Mouse (Mus musculus): ENCODE measurements at regions not wholly inside any gene's neighbourhood (a gene's known extent, or its start where the extent isn't known, plus 50 kb on each side); places are given as distances from the start of the nearest gene placed in this dataset.

DNA sequence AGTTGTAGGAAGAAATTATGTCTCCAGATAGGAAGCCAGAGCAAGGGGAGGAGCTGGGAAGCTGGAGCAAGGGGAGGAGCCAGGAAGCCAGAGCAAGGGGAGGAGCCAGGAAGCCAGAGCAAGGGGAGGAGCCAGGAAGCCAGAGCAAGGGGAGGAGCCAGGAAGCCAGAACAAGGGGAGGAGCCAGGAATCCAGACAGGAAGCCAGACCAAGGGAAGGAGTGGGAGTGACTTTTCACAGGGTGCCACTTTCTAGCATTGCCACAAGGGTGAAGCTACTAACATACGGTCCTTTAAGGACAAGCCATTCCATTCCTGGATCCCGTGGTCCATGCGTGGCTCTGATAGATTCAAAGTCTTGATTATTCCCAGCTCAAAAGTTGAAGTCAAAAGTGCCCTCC lies 81.7 kb downstream of the Spata19 start:
- 92% methylated on average over 3 of the region's 3 CpGs for WGBS
- ATAC-seq (ENCODE audit: insufficient read depth, low FRiP score, low TSS enrichment), result no peak
- Histone ChIP-seq H3K36me3 (ENCODE audit: control insufficient read depth, insufficient read depth, low read length) (no peaks in the 10 kb centered on the region), H3K27me3 (ENCODE audit: control insufficient read depth, insufficient read depth, low read length) (no peaks in the 10 kb centered on the region), H3K9ac (ENCODE audit: low read length) (no peak overlapping the region), H3K4me3 (ENCODE audit: low read depth, low read length) (no peak overlapping the region), H3K9me3 (ENCODE audit: control insufficient read depth, low read length) (no peaks in the 10 kb centered on the region), H3K4me2 (ENCODE audit: low read depth) (no peak overlapping the region), H3K27ac (ENCODE audit: low read depth, low read length) (no peak overlapping the region), H3K4me1 (ENCODE audit: control insufficient read depth, insufficient read depth, low read length) (no peaks in the 10 kb centered on the region)
- no peak for DNase-seq (ENCODE audit: low spot score)

- WGBS, result 78% methylated on average over 6 of the region's 6 CpGs
- Histone ChIP-seq H3K4me1 (ENCODE audit: control insufficient read depth, insufficient read depth, low read length) (no peaks in the 10 kb centered on the region), H3K9me3 (ENCODE audit: control insufficient read depth, low read length) (no peaks in the 10 kb centered on the region), H3K27me3 (ENCODE audit: control insufficient read depth, insufficient read depth, low read length) (no peaks in the 10 kb centered on the region), H3K27ac (ENCODE audit: low read depth, low read length) (no peak overlapping the region), H3K9ac (ENCODE audit: low read length) (no peak overlapping the region), H3K4me2 (ENCODE audit: low read depth) (no peak overlapping the region), H3K36me3 (ENCODE audit: control insufficient read depth, insufficient read depth, low read length) (no peaks in the 10 kb centered on the region), H3K4me3 (ENCODE audit: low read depth, low read length) (no peak overlapping the region)
- ATAC-seq (ENCODE audit: insufficient read depth, low FRiP score, low TSS enrichment), result no peak
- DNase-seq (ENCODE audit: low spot score), result no peak
Measured at GRCm38 (mm10) chr9:27501816-27502215, 105.2 kb downstream of the Spata19 start.

DNA sequence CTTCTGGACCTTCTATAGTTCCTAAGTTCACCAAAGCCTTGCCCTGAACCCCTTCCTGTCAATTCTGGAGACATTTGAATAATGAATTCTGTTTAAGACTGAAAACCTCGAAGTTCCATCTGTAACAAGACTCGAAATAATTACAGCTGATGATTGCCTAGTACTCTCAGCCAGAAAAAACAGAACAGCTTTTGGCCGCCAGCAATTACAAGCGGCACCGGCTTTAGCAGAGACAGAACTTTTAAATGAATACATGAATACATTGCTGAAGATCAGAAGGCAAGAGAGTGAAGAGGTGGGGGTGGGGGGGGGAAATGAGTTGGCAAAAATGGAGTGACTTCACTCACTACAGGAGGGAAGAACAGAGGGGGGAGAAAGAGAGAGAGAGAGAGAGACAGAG lies 112.6 kb downstream of the Spata19 start:
- Histone ChIP-seq H3K36me3 (ENCODE audit: control insufficient read depth, insufficient read depth, low read length) (no peaks in the 10 kb centered on the region), H3K4me1 (ENCODE audit: control insufficient read depth, insufficient read depth, low read length) (no peaks in the 10 kb centered on the region), H3K27ac (ENCODE audit: low read depth, low read length) (no peak overlapping the region), H3K9ac (ENCODE audit: low read length) (no peak overlapping the region), H3K27me3 (ENCODE audit: control insufficient read depth, insufficient read depth, low read length) (no peaks in the 10 kb centered on the region), H3K4me2 (ENCODE audit: low read depth) (no peak overlapping the region), H3K4me3 (ENCODE audit: low read depth, low read length) (no peak overlapping the region), H3K9me3 (ENCODE audit: control insufficient read depth, low read length) (no peaks in the 10 kb centered on the region)
- 90% methylated on average over 5 of the region's 5 CpGs for WGBS
- no peak for ATAC-seq (ENCODE audit: insufficient read depth, low FRiP score, low TSS enrichment)
- no peak for DNase-seq (ENCODE audit: low spot score)

DNA sequence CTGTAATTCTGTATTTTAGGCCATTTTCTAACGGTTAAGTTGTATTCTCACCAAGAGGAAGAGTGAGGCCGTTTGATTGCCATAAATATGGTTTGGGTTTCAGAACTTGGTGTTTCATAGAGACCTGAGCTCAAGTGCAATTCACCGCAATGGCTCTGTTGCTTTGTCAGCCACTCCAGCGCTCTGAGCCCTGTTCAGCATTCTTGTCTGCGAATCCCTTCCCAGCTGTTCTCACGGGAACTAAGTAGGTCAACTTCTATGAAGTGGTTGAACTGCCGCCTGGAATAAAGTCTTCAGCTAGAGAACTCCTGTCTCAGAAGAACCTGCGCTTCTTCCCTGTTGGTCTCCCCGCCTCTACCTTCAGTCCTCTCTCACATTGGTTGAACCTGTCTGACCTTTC lies 113.1 kb downstream of the Spata19 start:
- DNase-seq (ENCODE audit: low spot score) (no peak), ATAC-seq (ENCODE audit: insufficient read depth, low FRiP score, low TSS enrichment) (no peak)
- Histone ChIP-seq H3K4me2 (ENCODE audit: low read depth) (no peak overlapping the region), H3K36me3 (ENCODE audit: control insufficient read depth, insufficient read depth, low read length) (no peaks in the 10 kb centered on the region), H3K4me3 (ENCODE audit: low read depth, low read length) (no peak overlapping the region), H3K9me3 (ENCODE audit: control insufficient read depth, low read length) (no peaks in the 10 kb centered on the region), H3K27me3 (ENCODE audit: control insufficient read depth, insufficient read depth, low read length) (no peaks in the 10 kb centered on the region), H3K27ac (ENCODE audit: low read depth, low read length) (no peak overlapping the region), H3K4me1 (ENCODE audit: control insufficient read depth, insufficient read depth, low read length) (no peaks in the 10 kb centered on the region), H3K9ac (ENCODE audit: low read length) (no peak overlapping the region)
- 91% methylated on average over 9 of the region's 9 CpGs for WGBS

DNA sequence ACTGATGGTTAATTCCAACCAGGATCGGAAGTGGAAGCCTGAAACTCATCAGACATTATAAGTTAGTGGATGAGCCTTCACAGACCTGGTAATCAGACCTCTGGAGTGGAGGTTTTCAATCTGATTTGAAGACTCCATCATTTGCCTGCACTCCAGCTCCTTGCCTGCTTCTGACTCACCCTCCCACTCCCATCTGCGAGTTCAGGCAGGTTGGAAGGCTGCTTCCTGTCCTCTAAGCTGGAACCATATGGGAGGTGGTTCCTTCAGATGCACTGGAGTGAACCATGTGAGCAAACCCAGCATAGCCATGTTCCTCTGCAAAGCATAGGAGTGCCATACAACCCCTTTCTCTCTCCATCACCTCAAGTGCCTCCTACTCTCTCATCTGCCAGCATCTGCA lies 114.6 kb downstream of the Spata19 start:
- Histone ChIP-seq H3K4me1 (ENCODE audit: control insufficient read depth, insufficient read depth, low read length) (no peaks in the 10 kb centered on the region), H3K27ac (ENCODE audit: low read depth, low read length) (no peak overlapping the region), H3K4me3 (ENCODE audit: low read depth, low read length) (no peak overlapping the region), H3K9ac (ENCODE audit: low read length) (no peak overlapping the region), H3K36me3 (ENCODE audit: control insufficient read depth, insufficient read depth, low read length) (no peaks in the 10 kb centered on the region), H3K9me3 (ENCODE audit: control insufficient read depth, low read length) (no peaks in the 10 kb centered on the region), H3K4me2 (ENCODE audit: low read depth) (no peak overlapping the region), H3K27me3 (ENCODE audit: control insufficient read depth, insufficient read depth, low read length) (no peaks in the 10 kb centered on the region)
- WGBS, result 56% methylated on average over 2 of the region's 2 CpGs
- ATAC-seq (ENCODE audit: insufficient read depth, low FRiP score, low TSS enrichment), result no peak
- DNase-seq (ENCODE audit: low spot score), result no peak

DNA sequence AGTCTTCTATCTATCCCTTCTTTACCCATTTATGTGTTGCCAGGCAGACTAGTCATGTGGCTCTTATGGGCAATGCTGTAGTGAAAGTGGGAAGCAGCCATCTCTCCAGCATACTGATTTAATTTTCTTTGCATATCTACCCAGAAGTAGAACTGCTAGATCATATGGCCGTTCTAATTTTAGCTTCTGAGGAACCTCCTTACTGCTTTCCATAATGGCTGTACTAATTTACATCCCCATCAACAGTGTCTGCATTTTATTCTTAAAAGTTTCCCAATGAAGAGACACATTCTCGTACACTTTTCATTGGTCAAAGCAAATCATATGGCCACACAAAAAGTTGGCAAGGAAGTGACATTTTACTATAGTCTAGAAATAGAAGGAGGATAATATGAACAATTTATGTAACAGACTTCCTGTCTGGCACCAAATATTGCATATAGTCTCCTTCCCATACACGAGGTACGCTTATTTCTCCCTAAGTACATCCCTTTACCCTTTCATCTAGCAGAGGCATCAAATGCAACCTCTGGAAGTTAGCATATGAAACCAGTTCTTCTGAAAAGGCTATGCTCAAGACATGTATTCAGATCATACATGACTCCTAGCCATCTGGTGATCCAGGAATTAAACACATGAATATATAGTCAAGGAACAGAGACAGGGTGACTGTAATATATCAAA lies 119.0 kb downstream of the Spata19 start:
- DNase-seq (ENCODE audit: low spot score), result no peak
- no peaks in the 10 kb centered on the region for H3K27me3 ChIP-seq (ENCODE audit: control insufficient read depth, insufficient read depth, low read length)
- no peak overlapping the region for H3K4me3 ChIP-seq (ENCODE audit: low read depth, low read length)
- no peak overlapping the region for H3K4me2 ChIP-seq (ENCODE audit: low read depth)
- no peaks in the 10 kb centered on the region for H3K4me1 ChIP-seq (ENCODE audit: control insufficient read depth, insufficient read depth, low read length)
- no peak for ATAC-seq (ENCODE audit: insufficient read depth, low FRiP score, low TSS enrichment)
- H3K9ac ChIP-seq (ENCODE audit: low read length), result no peak overlapping the region
- no peaks in the 10 kb centered on the region for H3K36me3 ChIP-seq (ENCODE audit: control insufficient read depth, insufficient read depth, low read length)
- no peaks in the 10 kb centered on the region for H3K9me3 ChIP-seq (ENCODE audit: control insufficient read depth, low read length)
- H3K27ac ChIP-seq (ENCODE audit: low read depth, low read length), result no peak overlapping the region
- 90% methylated on average over 4 of the region's 4 CpGs for WGBS

- Histone ChIP-seq H3K36me3 (ENCODE audit: control insufficient read depth, insufficient read depth, low read length) (no peaks in the 10 kb centered on the region), H3K4me1 (ENCODE audit: control insufficient read depth, insufficient read depth, low read length) (no peaks in the 10 kb centered on the region), H3K4me3 (ENCODE audit: low read depth, low read length) (no peak overlapping the region), H3K9me3 (ENCODE audit: control insufficient read depth, low read length) (no peaks in the 10 kb centered on the region), H3K27ac (ENCODE audit: low read depth, low read length) (no peak overlapping the region), H3K27me3 (ENCODE audit: control insufficient read depth, insufficient read depth, low read length) (no peaks in the 10 kb centered on the region), H3K4me2 (ENCODE audit: low read depth) (no peak overlapping the region), H3K9ac (ENCODE audit: low read length) (no peak overlapping the region)
- 65% methylated on average over 4 of the region's 4 CpGs for WGBS
- ATAC-seq (ENCODE audit: insufficient read depth, low FRiP score, low TSS enrichment) (no peak), DNase-seq (ENCODE audit: low spot score) (no peak)
Measured at GRCm38 (mm10) chr9:27518031-27518430, 121.4 kb downstream of the Spata19 start.

DNA sequence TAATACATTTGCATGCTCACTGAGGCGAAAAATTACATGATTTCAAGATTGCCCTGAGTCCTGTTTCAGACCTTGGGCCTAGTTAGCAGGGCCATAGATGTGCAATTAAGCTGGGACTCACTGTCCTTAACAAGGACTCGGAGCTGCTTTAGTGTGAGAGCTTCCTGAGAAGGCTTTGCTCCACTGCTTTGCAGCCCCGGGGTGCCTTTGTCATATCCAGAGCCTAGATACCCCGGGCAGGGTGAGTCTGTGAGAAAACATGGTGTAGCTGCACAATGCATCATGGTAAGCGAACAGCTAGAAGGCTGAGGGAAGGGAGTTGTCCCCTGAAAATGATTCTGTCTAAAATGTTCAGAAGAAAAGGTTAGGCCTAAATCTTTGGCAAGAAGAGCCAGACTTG lies 123.1 kb downstream of the Spata19 start:
- Histone ChIP-seq H3K27ac (ENCODE audit: low read depth, low read length) (no peak overlapping the region), H3K9me3 (ENCODE audit: control insufficient read depth, low read length) (no peaks in the 10 kb centered on the region), H3K4me3 (ENCODE audit: low read depth, low read length) (no peak overlapping the region), H3K4me2 (ENCODE audit: low read depth) (no peak overlapping the region), H3K9ac (ENCODE audit: low read length) (no peak overlapping the region), H3K36me3 (ENCODE audit: control insufficient read depth, insufficient read depth, low read length) (no peaks in the 10 kb centered on the region), H3K27me3 (ENCODE audit: control insufficient read depth, insufficient read depth, low read length) (no peaks in the 10 kb centered on the region), H3K4me1 (ENCODE audit: control insufficient read depth, insufficient read depth, low read length) (no peaks in the 10 kb centered on the region)
- no peak for DNase-seq (ENCODE audit: low spot score)
- WGBS, result 53% methylated on average over 5 of the region's 5 CpGs
- ATAC-seq (ENCODE audit: insufficient read depth, low FRiP score, low TSS enrichment), result no peak

GRCm38 (mm10) chr9:27521181-27521580 lies 124.6 kb downstream of the Spata19 start:
- Histone ChIP-seq H3K4me2 (ENCODE audit: low read depth) (no peak overlapping the region), H3K9me3 (ENCODE audit: control insufficient read depth, low read length) (no peaks in the 10 kb centered on the region), H3K27ac (ENCODE audit: low read depth, low read length) (no peak overlapping the region), H3K4me1 (ENCODE audit: control insufficient read depth, insufficient read depth, low read length) (no peaks in the 10 kb centered on the region), H3K27me3 (ENCODE audit: control insufficient read depth, insufficient read depth, low read length) (no peaks in the 10 kb centered on the region), H3K36me3 (ENCODE audit: control insufficient read depth, insufficient read depth, low read length) (no peaks in the 10 kb centered on the region), H3K9ac (ENCODE audit: low read length) (no peak overlapping the region), H3K4me3 (ENCODE audit: low read depth, low read length) (no peak overlapping the region)
- ATAC-seq (ENCODE audit: insufficient read depth, low FRiP score, low TSS enrichment) (no peak), DNase-seq (ENCODE audit: low spot score) (no peak)
- WGBS, result 82% methylated on average over 3 of the region's 3 CpGs

All from neural tube, embryonic 11.5 days (tissue).